1 mouse cellular context compared by ENCODE assay signal in the genomic region with DNA sequence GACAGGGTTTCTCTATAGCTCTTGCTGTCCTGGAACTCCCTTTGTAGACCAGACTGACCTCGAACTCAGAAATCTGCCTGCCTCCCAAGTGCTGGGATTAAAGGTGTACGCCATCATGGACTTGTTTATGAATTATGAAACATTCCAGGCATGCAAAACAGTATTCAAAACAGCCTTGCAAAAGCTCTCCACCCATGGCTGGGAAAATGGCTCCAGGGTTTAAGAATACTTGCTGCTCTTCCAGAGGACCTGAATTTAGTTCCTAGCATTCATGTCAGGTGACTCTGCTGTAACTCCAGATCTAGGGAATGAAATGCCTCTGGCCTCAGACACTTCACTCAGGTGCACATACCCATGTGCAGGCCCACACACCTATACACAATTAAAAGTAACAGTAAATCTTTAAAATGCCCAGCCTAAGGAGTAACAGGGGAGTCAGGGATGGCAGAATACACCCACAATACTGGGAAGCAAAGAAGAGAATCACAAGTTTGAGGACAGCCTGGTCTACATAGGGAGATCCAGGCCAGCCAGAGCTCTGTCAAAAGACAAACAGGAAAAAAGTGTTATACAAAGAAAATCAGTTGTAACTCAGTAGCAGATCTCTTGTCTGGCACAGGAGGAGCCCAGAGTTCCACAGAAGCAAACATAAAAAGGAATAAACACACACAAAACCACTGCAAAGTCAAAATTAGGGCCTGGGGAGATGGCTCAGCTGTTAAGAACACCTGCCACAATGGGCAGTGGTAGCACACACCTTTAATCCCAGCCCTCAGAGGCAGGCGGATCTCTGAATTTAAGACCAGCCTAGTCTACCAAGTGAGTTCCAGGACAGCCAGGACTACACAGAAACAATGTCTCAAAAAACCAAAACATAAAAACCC.
A peak's percentile ranks its signal among the peaks of the same experiment; 100 is the strongest.
TF ChIP-seq lines count a peak whose summit lies in the region.

No protein-coding gene starts in this region.

TF ChIP-seq in CH12.LX, 34 proteins besides CTCF, POLR2A, EP300 and RAD21:
- TF ChIP-seq ELF1 (IDR thresholded peaks at IDR 0.05; ENCODE audit: low read depth, low read length): no peak
- TF ChIP-seq SMC3 (IDR thresholded peaks at IDR 0.05; ENCODE audit: low read depth, low read length): peak; percentile 4; the same call in 1 of the 2 replicates
- TF ChIP-seq ETS1 (conservative IDR thresholded peaks at IDR 0.05; ENCODE audit: low read depth, low read length): no peak
- peak; percentile 49 for TF ChIP-seq ZMIZ1 (IDR thresholded peaks at IDR 0.05; ENCODE audit: low read depth, low read length)
- TF ChIP-seq JUN (IDR thresholded peaks at IDR 0.05; ENCODE audit: insufficient read depth, low read depth, low read length): no peak
- peak; percentile 19; the same call in 1 of the 2 replicates for TF ChIP-seq RCOR1 (conservative IDR thresholded peaks at IDR 0.05; ENCODE audit: low read depth, low read length)
- 0 out of 2 replicates have a peak, but pooled peaks have one; percentile 46 for TF ChIP-seq MXI1 (IDR thresholded peaks at IDR 0.05; ENCODE audit: low read depth, low read length)
- TF ChIP-seq GABPA (IDR thresholded peaks at IDR 0.05; ENCODE audit: insufficient replicate concordance, low read depth, low read length): no peak
- TF ChIP-seq ZNF384 (IDR thresholded peaks at IDR 0.05; ENCODE audit: low read depth, low read length): no peak
- TF ChIP-seq NELFE (IDR thresholded peaks at IDR 0.05; ENCODE audit: low read depth, low read length): 0 out of 2 replicates have a peak, but pooled peaks have one; percentile 7
- peak; percentile 54; the same call in 1 of the 2 replicates for TF ChIP-seq POLR2AphosphoS2 (IDR thresholded peaks at IDR 0.05; ENCODE audit: low read depth, low read length)
- 0 out of 2 replicates have a peak, but pooled peaks have one; percentile 19 for TF ChIP-seq TBP (conservative IDR thresholded peaks at IDR 0.05; ENCODE audit: low read depth, low read length)
- TF ChIP-seq MAX (IDR thresholded peaks at IDR 0.05; ENCODE audit: low read length): no peak
- peak; percentile 64 for TF ChIP-seq CHD2 (IDR thresholded peaks at IDR 0.05; ENCODE audit: low read length)
- TF ChIP-seq MEF2A (IDR thresholded peaks at IDR 0.05; ENCODE audit: borderline replicate concordance, low read depth, low read length): no peak
